In the genomic region with DNA sequence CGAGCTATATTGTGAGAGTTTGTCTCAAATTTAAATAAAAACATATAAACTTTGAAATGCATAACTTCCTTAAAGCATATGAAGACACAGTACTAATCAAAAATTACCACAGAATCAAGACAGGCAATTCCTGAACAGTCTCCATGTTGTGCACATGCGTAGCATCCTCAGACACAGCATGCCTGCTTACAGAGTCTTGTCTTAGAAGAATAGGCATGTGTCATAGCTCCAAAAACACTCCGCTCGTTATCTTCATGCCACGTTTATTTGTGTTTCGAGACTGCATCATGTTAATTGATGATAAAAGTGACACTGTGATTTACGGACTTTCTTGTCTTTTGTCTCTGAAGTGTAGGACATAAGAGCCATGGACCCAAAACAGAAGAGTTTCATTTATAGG, we compare ENCODE assay signal across 19 mouse cellular contexts.
A peak's percentile ranks its signal among the peaks of the same experiment; 100 is the strongest.
DNase-seq lines count a peak whose midpoint lies in the region; ATAC-seq and TF ChIP-seq lines count a peak whose summit lies in the region.
"Had no signal": no experiment of that assay in that cellular context is flagged by ENCODE, and none has a peak within 500 bp of the region (broad histone marks: within the 10 kb centered on the region; RNA-seq: fewer than 3 reads in every experiment).

No protein-coding gene starts in this region.

- H3K27me3 ChIP-seq in heart, embryonic 11.5 days (ENCODE audit: control insufficient read depth, insufficient read depth, low read length), result no peaks in the 10 kb centered on the region
- no peaks in the 10 kb centered on the region for H3K27me3 ChIP-seq in lung, postnatal 0 days (replicated peaks; ENCODE audit: insufficient read depth, low read length)
- H3K27me3 ChIP-seq in MEL (ENCODE audit: control insufficient read depth in 1 of 2, insufficient read depth in 2 of 2, low read length in 2 of 2), result no peaks in the 10 kb centered on the region
- no peaks in the 10 kb centered on the region for H3K27me3 ChIP-seq in hindbrain, embryonic 14.5 days (ENCODE audit: control insufficient read depth, insufficient read depth, low read length)
- H3K27me3 ChIP-seq: embryonic facial prominence, embryonic 13.5 days; forebrain, embryonic 12.5 days; heart, embryonic 13.5 days; Patski had no signal

- TF ChIP-seq EP300 in lung, postnatal 0 days (IDR thresholded peaks at IDR 0.05), result no peak
- no peak for TF ChIP-seq EP300 in MEL (IDR thresholded peaks at IDR 0.05; ENCODE audit: low read depth in 1 of 2, low read length in 2 of 2)

- H3K4me2 ChIP-seq in heart, embryonic 11.5 days, result no peak overlapping the region
- H3K4me2 ChIP-seq in lung, postnatal 0 days (replicated peaks; ENCODE audit: low read depth, low read length), result no peak overlapping the region
- H3K4me2 ChIP-seq in hindbrain, embryonic 14.5 days (replicated peaks), result no peak overlapping the region
- H3K4me2 ChIP-seq: embryonic facial prominence, embryonic 13.5 days; forebrain, embryonic 12.5 days; heart, embryonic 13.5 days had no signal

- H3K9me3 ChIP-seq in heart, embryonic 11.5 days (replicated peaks; ENCODE audit: control insufficient read depth, low read length), result no peaks in the 10 kb centered on the region
- H3K9me3 ChIP-seq in lung, postnatal 0 days (ENCODE audit: low read length), result no peaks in the 10 kb centered on the region
- no peaks in the 10 kb centered on the region for H3K9me3 ChIP-seq in MEL (replicated peaks; ENCODE audit: insufficient read depth, low read length)
- H3K9me3 ChIP-seq in hindbrain, embryonic 14.5 days (ENCODE audit: control insufficient read depth, low read length), result no peaks in the 10 kb centered on the region
- H3K9me3 ChIP-seq: embryonic facial prominence, embryonic 13.5 days; forebrain, embryonic 12.5 days had no signal

- no peak overlapping the region for H3K4me3 ChIP-seq in heart, embryonic 11.5 days (ENCODE audit: low read depth, low read length)
- H3K4me3 ChIP-seq in lung, postnatal 0 days (ENCODE audit: low read depth, low read length), result no peak overlapping the region
- no peak overlapping the region for H3K4me3 ChIP-seq in MEL (ENCODE audit: control insufficient read depth in 1 of 2, insufficient read depth in 1 of 2, low read depth in 2 of 2, low read length in 2 of 2)
- no peak overlapping the region for H3K4me3 ChIP-seq in hindbrain, embryonic 14.5 days (replicated peaks; ENCODE audit: low read length)
- H3K4me3 ChIP-seq: embryonic facial prominence, embryonic 13.5 days; forebrain, embryonic 12.5 days; heart, embryonic 13.5 days had no signal

- TF ChIP-seq POLR2A in MEL (IDR thresholded peaks at IDR 0.05; ENCODE audit: control insufficient read depth in 1 of 2, insufficient read depth in 1 of 2, low read depth in 1 of 2, low read length in 2 of 2, poor library complexity in 1 of 2), result no peak

- ATAC-seq in heart, embryonic 11.5 days (replicated peaks; ENCODE audit: insufficient number of reproducible peaks, low FRiP score, low TSS enrichment), result no peak
- 0 out of 2 replicates have a peak, but pooled peaks have one; percentile 32 for ATAC-seq in lung, postnatal 0 days
- ATAC-seq in hindbrain, embryonic 14.5 days (ENCODE audit: low FRiP score), result no peak
- ATAC-seq: forebrain, embryonic 16.5 days; hindbrain, embryonic 16.5 days; Patski had no signal

- H3K9ac ChIP-seq in heart, embryonic 11.5 days (ENCODE audit: low read depth, low read length), result no peak overlapping the region
- H3K9ac ChIP-seq in lung, postnatal 0 days (replicated peaks; ENCODE audit: low read depth), result no peak overlapping the region
- no peak overlapping the region for H3K9ac ChIP-seq in MEL (ENCODE audit: control insufficient read depth, low read depth, low read length, poor library complexity, severe bottlenecking)
- no peak overlapping the region for H3K9ac ChIP-seq in hindbrain, embryonic 14.5 days
- H3K9ac ChIP-seq: embryonic facial prominence, embryonic 13.5 days; forebrain, embryonic 12.5 days; heart, embryonic 13.5 days had no signal

- H3K79me2 ChIP-seq in MEL (ENCODE audit: control insufficient read depth, insufficient read depth, low read length, poor library complexity), result no peaks in the 10 kb centered on the region

- H3K4me1 ChIP-seq in heart, embryonic 11.5 days (ENCODE audit: control insufficient read depth, insufficient read depth, low read length), result peaks cover 2% of the 10 kb centered on the region; the same call in 1 of the 2 replicates
- H3K4me1 ChIP-seq in lung, postnatal 0 days (ENCODE audit: insufficient read depth, low read depth, low read length), result peaks cover 7% of the 10 kb centered on the region; the same call in 1 of the 2 replicates
- peaks cover 23 to 43% of the 10 kb centered on the region in 2 experiments for H3K4me1 ChIP-seq in MEL (ENCODE audit: control insufficient read depth in 1 of 2, insufficient read depth in 2 of 2, low read length in 2 of 2)
- no peaks in the 10 kb centered on the region for H3K4me1 ChIP-seq in hindbrain, embryonic 14.5 days (replicated peaks; ENCODE audit: control insufficient read depth, insufficient read depth, low read length)
- H3K4me1 ChIP-seq: forebrain, embryonic 12.5 days had no signal

- WGBS in heart, embryonic 11.5 days (ENCODE audit: insufficient replicate concordance), result 59% methylated on average over 7 of the region's 7 CpGs
- WGBS in lung, postnatal 0 days, result 58% methylated on average over 7 of the region's 7 CpGs
- 79% methylated on average over 7 of the region's 7 CpGs for WGBS in hindbrain, embryonic 14.5 days

- peak; percentile 25 for DNase-seq in heart, adult 11 months
- DNase-seq in lung, postnatal 0 days (ENCODE audit: low spot score), result no peak
- DNase-seq in lung, postnatal 25 days (ENCODE audit: low spot score), result no peak
- no peak for DNase-seq in MEL (ENCODE audit: low read depth, low spot score)
- DNase-seq in naive thymus-derived CD4-positive, alpha-beta T cell, adult 2 months (ENCODE audit: low read depth), result peak; percentile 64
- no peak for DNase-seq in hindbrain, embryonic 14.5 days (ENCODE audit: low spot score)
- DNase-seq in right cerebral cortex, postnatal 36 days (ENCODE audit: low spot score in 2 of 2), result no peak
- DNase-seq: cerebellum, adult 11-12 months; cerebellum, adult 9-10 months; cerebellum, postnatal 25 days; gastrocnemius, postnatal 14 days had no signal

- no peak for TF ChIP-seq CTCF in lung, postnatal 0 days (IDR thresholded peaks at IDR 0.05)
- no peak for TF ChIP-seq CTCF in MEL (IDR thresholded peaks at IDR 0.05 in 2 of 3, conservative IDR thresholded peaks at IDR 0.05 in 1 of 3; ENCODE audit: control insufficient read depth in 1 of 3, insufficient read depth in 1 of 3, low read depth in 2 of 3, low read length in 3 of 3, poor library complexity in 1 of 3, severe bottlenecking in 1 of 3)

- no peaks in the 10 kb centered on the region for H3K36me3 ChIP-seq in heart, embryonic 11.5 days (ENCODE audit: control insufficient read depth, insufficient read depth, low read length)
- H3K36me3 ChIP-seq in lung, postnatal 0 days (ENCODE audit: insufficient read depth, low read length), result no peaks in the 10 kb centered on the region
- peaks cover 0 to 40% of the 10 kb centered on the region in 2 experiments; a peak in 2 of 4 replicates for H3K36me3 ChIP-seq in MEL (ENCODE audit: control insufficient read depth in 1 of 2, insufficient read depth in 2 of 2, low read length in 2 of 2)
- no peaks in the 10 kb centered on the region for H3K36me3 ChIP-seq in hindbrain, embryonic 14.5 days (replicated peaks; ENCODE audit: control insufficient read depth, insufficient read depth)
- H3K36me3 ChIP-seq: embryonic facial prominence, embryonic 13.5 days; forebrain, embryonic 12.5 days; G1E; heart, embryonic 13.5 days had no signal

- no peak overlapping the region for H3K27ac ChIP-seq in heart, embryonic 11.5 days (ENCODE audit: low read depth, low read length)
- no peak overlapping the region for H3K27ac ChIP-seq in lung, postnatal 0 days (ENCODE audit: low read length)
- H3K27ac ChIP-seq in MEL (ENCODE audit: control insufficient read depth, low read depth, low read length), result no peak overlapping the region
- H3K27ac ChIP-seq in hindbrain, embryonic 14.5 days, result no peak overlapping the region
- H3K27ac ChIP-seq: embryonic facial prominence, embryonic 13.5 days; forebrain, embryonic 12.5 days had no signal

- TF ChIP-seq RAD21 in MEL (IDR thresholded peaks at IDR 0.05; ENCODE audit: low read depth, low read length), result no peak

TF ChIP-seq in MEL, 35 proteins besides CTCF, POLR2A, EP300 and RAD21:
- TF ChIP-seq ZC3H11A (IDR thresholded peaks at IDR 0.05; ENCODE audit: low read depth, low read length) (no peak), USF1 (IDR thresholded peaks at IDR 0.05; ENCODE audit: low read depth, low read length) (0 out of 2 replicates have a peak, but pooled peaks have one; percentile 13)
TF ChIP-seq in MEL: peak in this region for 1.

Comparison
In these comparisons a context has a peak if more than half of its experiments do, and no peak if none do; other contexts are left out.
1. DNase-seq: peak in heart, adult 11 months (single experiment) and naive thymus-derived CD4-positive, alpha-beta T cell, adult 2 months (single experiment); none in lung, postnatal 0 days (single experiment), lung, postnatal 25 days (single experiment), MEL (single experiment), hindbrain, embryonic 14.5 days (single experiment) and right cerebral cortex, postnatal 36 days (0 of 2).